Mouse (Mus musculus): ENCODE results near the gene 4930486L24Rik.
"Not testable (repeated sequence)": the region's sequence is repeated elsewhere in the genome, so short reads cannot be mapped to it uniquely, and the experiment has no call there.

The 4930486L24Rik gene

DNA sequence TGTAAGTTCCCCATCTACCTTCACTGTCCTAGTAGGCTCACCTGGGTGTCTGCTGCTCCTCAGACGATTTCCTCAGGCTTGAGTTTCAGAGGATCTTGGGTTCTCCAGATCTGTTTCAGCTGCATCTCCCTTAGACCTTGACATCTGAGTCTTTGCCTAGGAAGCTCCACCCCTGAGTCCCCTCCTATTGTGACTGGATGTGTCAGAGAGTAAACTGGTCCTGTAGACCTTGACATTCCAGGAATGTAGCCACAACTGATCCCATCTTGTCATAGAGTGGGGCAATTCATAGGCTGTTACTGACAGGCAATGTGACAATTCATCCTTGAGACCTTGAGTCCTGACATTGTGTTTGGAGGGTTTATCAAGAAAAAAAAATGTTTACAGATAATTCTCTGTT lies at the start of gene 4930486L24Rik:
Gene 4930486L24Rik, minus strand, starts transcription at position 195 of the 400 bp plus-strand sequence.
- ChIA-PET CTCF (no interaction called here), POLR2A (no interaction called here)

- CTCF ChIA-PET = not testable (repeated sequence)
- POLR2A ChIA-PET = interaction anchor here in 1 of 4 experiments (0.7 kb wide), 1 partner anchor 412 kb away, joined by 3 read pairs; no protein-coding TSS in a partner anchor
Observed at GRCm38 (mm10) chr13:60904780-60905179, 40.5 kb upstream of the 4930486L24Rik start, which contains the start of gene Tpbpb. Tpbpb (minus strand) TSS chr13:60904880.

DNA sequence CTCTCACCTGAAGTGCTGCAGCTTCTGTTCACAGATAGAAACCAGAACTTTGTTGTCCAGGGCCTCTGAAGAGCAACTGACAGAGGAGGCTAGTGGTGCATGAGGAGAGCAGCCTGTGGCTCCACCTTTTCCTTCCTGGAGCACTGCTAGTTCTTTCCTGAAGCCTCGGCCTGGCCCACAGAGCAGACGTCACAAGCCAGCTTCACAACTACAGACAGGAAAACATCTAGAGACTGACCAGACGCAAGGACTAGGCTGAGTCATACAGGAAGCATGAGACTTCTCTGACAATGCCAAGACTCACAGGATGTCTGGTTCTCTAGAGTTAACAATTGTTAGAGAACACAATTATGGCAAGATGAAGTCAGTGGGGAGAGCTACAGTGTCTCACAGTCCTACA lies 33.1 kb upstream of the 4930486L24Rik start, which contains the start of gene Ctla2b:
Gene Ctla2b, minus strand, starts transcription at position 120 of the 400 bp plus-strand sequence.
- POLR2A ChIA-PET = interaction anchor here in 1 of 4 experiments (0.7 kb wide), 1 partner anchor 948 kb away, joined by 5 read pairs; no protein-coding TSS in a partner anchor
- CTCF ChIA-PET = no interaction called here

- CTCF ChIA-PET = not testable (repeated sequence)
- POLR2A ChIA-PET = interaction anchor here in 1 of 4 experiments (0.7 kb wide), 1 partner anchor 947 kb away, joined by 5 read pairs; no protein-coding TSS in a partner anchor
Observed at GRCm38 (mm10) chr13:60896794-60897193, 32.5 kb upstream of the 4930486L24Rik start, which contains the start of gene Gm49392. Gm49392 (minus strand) TSS chr13:60896894.

DNA sequence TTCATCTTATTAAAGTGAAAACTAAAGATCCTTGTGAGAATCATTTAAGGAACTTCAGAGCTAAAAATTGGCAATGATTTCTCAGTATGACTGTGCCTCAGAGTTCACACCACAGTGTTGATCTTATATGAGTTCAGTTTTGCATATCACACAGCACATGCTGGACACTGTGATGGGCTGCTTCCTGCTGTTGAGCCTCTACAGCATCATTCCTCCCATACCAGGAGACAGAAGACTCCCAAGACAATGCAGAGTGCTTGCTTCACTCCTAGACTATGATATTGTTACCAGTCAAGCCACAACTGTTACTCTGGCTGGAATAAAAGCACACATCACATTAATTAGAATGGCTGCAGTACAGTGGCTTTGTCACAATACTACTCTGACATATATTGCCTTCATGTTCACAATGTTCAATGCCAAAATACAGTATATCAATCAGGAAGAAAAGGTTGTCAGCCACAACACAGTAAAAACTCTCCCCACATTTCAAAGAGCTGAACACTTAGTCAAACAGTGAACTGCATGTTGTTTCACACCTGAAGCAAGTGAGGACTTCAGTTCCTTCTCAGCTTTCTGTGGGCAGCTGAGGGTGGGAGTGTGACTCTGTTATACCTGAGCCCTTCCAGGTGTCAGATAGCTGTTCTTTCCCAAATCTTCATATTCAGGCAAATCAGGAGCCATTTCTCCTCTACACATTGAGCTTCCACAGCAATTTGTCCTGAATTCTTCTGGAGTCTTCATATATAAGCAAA lies 31.3 kb upstream of the 4930486L24Rik start:
- ChIA-PET CTCF (no interaction called here), POLR2A (interaction anchor here in 1 of 4 experiments (0.6 kb wide), 1 partner anchor 305 kb away, joined by 6 read pairs; no protein-coding TSS in a partner anchor)

DNA sequence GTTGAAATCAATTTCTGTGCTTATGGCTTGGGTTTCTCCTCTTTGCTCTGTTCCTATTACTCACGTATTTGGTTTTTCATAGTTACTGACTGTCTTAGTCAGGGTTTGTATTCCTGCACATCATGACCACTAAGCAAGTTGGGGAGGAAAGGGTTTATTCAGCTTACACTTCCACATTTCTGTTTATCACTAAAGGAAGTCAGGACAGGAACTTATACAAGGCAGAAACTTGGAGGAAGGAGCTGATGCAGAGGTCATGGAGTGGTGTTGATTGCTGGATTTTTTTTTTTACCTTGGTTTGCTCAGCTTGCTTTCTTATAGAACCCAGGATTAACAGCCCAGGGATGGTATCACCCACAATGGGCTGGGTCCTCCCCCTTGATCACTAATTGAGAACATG lies 28.0 kb upstream of the 4930486L24Rik start:
- ChIA-PET POLR2A (no interaction called here), CTCF (no interaction called here)

GRCm38 (mm10) chr13:60848241-60849120 lies 15.8 kb downstream of the 4930486L24Rik start:
- ChIA-PET CTCF (no interaction called here), POLR2A (no interaction called here)

DNA sequence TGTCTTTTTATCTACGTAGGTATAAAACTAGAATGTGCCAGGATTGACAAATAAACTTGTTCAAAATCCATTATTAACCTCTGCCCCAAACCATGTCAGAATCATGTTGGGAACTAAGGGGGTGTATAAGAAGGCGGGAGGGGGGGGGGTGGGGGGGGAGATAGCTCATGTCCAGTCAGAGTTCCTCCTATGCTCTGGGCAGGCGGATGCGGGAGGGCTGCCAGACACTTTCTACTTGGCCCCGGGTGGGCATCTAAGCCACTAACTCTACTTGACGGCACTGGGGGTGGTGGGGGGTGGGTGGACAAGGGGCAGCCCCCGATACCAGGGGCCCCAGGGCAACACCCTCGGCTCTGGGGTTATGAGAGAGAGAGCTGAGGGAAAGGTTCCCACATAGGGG lies 21.1 kb downstream of the 4930486L24Rik start:
- CTCF ChIA-PET = interaction anchor here in 1 of 4 experiments (0.5 kb wide), 1 partner anchor 696 kb away, joined by 5 read pairs; no protein-coding TSS in a partner anchor
- POLR2A ChIA-PET = no interaction called here

GRCm38 (mm10) chr13:60842703-60843102 lies 21.6 kb downstream of the 4930486L24Rik start:
- CTCF ChIA-PET = interaction anchor here in 1 of 4 experiments (0.5 kb wide), 1 partner anchor 696 kb away, joined by 5 read pairs; no protein-coding TSS in a partner anchor
- POLR2A ChIA-PET = no interaction called here

DNA sequence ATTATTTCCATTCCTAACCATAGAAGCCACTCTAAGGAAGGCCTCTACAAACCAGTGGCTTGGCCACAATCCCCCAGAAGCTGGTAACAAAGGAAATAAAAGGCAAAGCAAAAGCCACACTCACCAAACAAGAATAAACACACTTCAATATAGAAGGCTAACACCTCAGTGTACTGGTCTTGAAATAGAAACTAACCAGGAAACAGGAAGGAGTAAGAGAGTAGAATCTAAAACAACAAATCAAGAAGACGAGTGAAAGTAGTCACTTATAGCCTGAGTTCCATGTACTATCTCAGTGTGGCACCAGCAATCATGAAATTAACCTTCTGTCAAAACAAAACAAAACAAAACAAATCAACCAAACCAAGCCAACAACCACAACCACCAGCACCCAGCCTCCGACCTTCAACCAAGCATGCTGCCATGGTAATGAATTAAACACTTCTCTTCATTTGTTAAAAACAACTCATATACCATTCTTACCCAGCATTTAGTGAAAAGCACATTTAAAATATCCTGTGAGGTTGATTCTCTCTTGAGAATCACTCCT lies 24.8 kb downstream of the 4930486L24Rik start:
- ChIA-PET POLR2A (no interaction called here), CTCF (no interaction called here)

GRCm38 (mm10) chr13:60826052-60826451 lies 38.2 kb downstream of the 4930486L24Rik start:
- POLR2A ChIA-PET = no interaction called here
- CTCF ChIA-PET = interaction anchor here (0.6 to 1.3 kb wide), 5 partner anchors 28 to 416 kb away, joined by 3 to 10 read pairs (median 3); no protein-coding TSS in a partner anchor

DNA sequence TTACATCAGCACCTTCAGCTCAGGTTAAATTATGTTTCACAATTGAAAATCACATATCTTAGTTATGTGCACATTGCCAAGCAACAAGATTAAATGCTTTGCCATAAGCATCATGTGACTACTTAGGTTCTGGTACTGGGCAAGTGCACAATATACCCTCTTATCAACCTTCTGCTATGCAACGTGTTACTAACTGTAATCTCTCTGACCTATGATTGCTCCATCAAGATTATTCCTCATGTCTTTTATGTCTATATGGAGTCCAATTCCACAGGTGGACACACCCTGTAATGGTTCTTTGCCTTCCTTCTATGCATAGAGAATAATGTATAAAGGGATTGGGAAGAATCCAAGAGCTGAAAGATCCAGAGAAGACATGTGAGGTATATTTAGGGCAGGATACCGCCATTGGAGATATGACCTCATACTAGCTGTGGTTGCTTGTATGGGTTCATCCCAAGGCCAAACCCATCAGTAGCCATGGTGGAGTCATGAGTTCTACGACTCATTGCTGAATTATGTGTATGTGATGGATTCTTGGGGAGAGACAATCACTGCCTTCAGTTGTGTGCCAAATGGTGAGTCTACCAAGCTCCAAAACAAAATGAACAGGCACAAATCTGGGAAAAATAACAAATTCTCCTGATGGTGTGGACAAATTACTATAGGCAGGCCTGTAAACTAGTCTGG lies 43.6 kb downstream of the 4930486L24Rik start:
- ChIA-PET CTCF (interaction anchor here in 2 of 4 experiments (1.6 to 2.8 kb wide), 4 partner anchors 61 to 75 kb away, joined by 8 to 34 read pairs (median 16); no protein-coding TSS in a partner anchor), POLR2A (interaction anchor here in 1 of 4 experiments (1.3 kb wide), 1 partner anchor 14 kb away, joined by 4 read pairs; no protein-coding TSS in a partner anchor)

DNA sequence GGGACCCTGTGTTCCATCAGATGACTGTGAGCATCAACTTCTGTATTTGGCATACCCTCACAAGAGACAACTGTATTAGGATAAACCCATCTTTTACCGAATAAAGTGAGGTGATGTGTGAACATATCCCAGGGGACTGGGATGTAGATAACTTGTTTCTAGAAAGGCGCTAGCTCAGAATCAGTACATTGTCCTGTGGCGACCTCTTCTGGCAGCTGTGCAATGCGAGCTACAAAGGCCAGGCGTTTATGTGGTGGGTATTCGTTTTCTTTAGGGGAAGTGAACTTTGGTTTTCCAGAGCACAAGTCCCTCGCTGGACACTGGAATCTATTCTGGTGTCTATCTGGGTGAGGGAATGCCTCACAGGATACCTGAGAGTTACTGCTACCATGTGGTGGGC lies 44.8 kb downstream of the 4930486L24Rik start:
- POLR2A ChIA-PET = no interaction called here
- CTCF ChIA-PET = interaction anchor here (0.5 to 2.8 kb wide), 33 partner anchors 14 to 1239 kb away, joined by 3 to 34 read pairs (median 4); partner anchors contain the start of genes Ctsll3 (in 1 of the 4) and Gas1 (in 1 of the 4)

- CTCF ChIA-PET = no interaction called here
- POLR2A ChIA-PET = no interaction called here
Observed at GRCm38 (mm10) chr13:60813722-60814121, 50.6 kb downstream of the 4930486L24Rik start.

DNA sequence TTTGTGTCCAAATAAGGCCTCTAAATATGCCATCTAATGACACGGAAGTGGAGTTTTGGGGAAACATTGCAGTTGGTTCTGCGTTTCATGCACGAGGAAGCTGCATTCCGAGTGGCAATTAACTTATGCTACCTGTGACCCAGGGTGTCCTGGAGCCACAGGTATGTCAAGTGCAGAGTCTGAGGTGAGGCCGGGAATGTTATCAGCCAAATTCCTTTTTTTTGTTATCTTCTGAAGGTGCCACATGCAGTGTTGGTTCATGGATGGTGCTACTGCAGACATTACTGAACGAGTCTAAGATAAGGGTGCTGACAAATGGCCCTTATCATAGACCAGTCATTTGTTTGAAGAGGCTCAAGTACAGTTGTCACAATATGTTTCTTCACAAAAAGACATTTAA lies 51.5 kb downstream of the 4930486L24Rik start:
- POLR2A ChIA-PET = no interaction called here
- CTCF ChIA-PET = no interaction called here

DNA sequence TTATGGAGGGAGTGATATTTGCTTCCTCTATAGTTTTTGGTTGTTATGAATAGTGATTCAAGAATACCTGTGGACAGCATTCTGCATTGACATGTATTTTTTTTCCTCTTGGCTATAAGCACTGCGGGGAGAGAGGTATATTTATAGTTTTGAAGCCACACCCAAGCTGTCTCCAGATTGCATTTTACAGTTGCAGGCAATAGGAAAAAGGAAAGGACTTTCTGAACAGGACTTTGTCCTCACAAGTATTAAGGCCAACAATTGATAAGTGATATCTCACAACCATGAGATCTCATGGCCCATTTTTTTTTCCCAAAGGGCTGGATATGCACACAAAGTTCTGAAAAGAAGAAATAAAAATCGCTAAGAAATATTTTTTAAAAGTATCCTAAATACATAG lies 54.6 kb downstream of the 4930486L24Rik start:
- CTCF ChIA-PET = no interaction called here
- POLR2A ChIA-PET = no interaction called here

- ChIA-PET CTCF (interaction anchor here in 1 of 4 experiments (0.7 to 1.0 kb wide), 2 partner anchors 17 to 56 kb away, joined by 3 read pairs; no protein-coding TSS in a partner anchor), POLR2A (no interaction called here)
Observed at GRCm38 (mm10) chr13:60802749-60803148, 61.5 kb downstream of the 4930486L24Rik start, which contains the start of gene Ctsll3. Ctsll3 (minus strand) TSS chr13:60802849.

Data from embryonic stem cell, embryonic (primary cell).